Mouse (Mus musculus): ENCODE results near the gene Fyn.

Fyn gene

GRCm38 (mm10) chr10:39368572-39369135, at the start of gene Fyn:
Fyn (plus strand) TSS chr10:39368855.
- DNase-seq (ENCODE audit: low spot score in 2 of 2) = no peak

GRCm38 (mm10) chr10:39320798-39321622, 47.6 kb upstream of the Fyn start:
- no peak for DNase-seq (ENCODE audit: low spot score in 2 of 2)

GRCm38 (mm10) chr10:39321623-39321985, 47.1 kb upstream of the Fyn start:
- DNase-seq (ENCODE audit: low spot score in 2 of 2) = no peak

GRCm38 (mm10) chr10:39322143-39322542, 46.5 kb upstream of the Fyn start:
- no peak for DNase-seq (ENCODE audit: low spot score in 2 of 2)

- no peak for DNase-seq (ENCODE audit: low spot score in 2 of 2)
Observed at GRCm38 (mm10) chr10:39324291-39324690, 44.4 kb upstream of the Fyn start.

GRCm38 (mm10) chr10:39328661-39329060, 40.0 kb upstream of the Fyn start:
- DNase-seq (ENCODE audit: low spot score in 2 of 2) = no peak

- DNase-seq (ENCODE audit: low spot score in 2 of 2) = no peak
Observed at GRCm38 (mm10) chr10:39334320-39334719, 34.3 kb upstream of the Fyn start.

GRCm38 (mm10) chr10:39335880-39336279, 32.8 kb upstream of the Fyn start:
- no peak for DNase-seq (ENCODE audit: low spot score in 2 of 2)

GRCm38 (mm10) chr10:39339189-39339968, 29.3 kb upstream of the Fyn start:
- DNase-seq (ENCODE audit: low spot score in 2 of 2) = peak in 1 of 2 experiments; percentile 12

GRCm38 (mm10) chr10:39339969-39340236, 28.8 kb upstream of the Fyn start:
- DNase-seq (ENCODE audit: low spot score in 2 of 2) = no peak

- no peak for DNase-seq (ENCODE audit: low spot score in 2 of 2)
Observed at GRCm38 (mm10) chr10:39343551-39343950, 25.1 kb upstream of the Fyn start.

- no peak for DNase-seq (ENCODE audit: low spot score in 2 of 2)
Observed at GRCm38 (mm10) chr10:39345921-39346320, 22.7 kb upstream of the Fyn start.

- DNase-seq (ENCODE audit: low spot score in 2 of 2) = no peak
Observed at GRCm38 (mm10) chr10:39349781-39350364, 18.8 kb upstream of the Fyn start.

- no peak for DNase-seq (ENCODE audit: low spot score in 2 of 2)
Observed at GRCm38 (mm10) chr10:39364196-39364595, 4.5 kb upstream of the Fyn start.

- peak; percentile 75 to 90 for DNase-seq (ENCODE audit: low spot score in 2 of 2)
Observed at GRCm38 (mm10) chr10:39369502-39369931, 862 bp downstream of the Fyn start.

GRCm38 (mm10) chr10:39369977-39370785, 1.5 kb downstream of the Fyn start:
- DNase-seq (ENCODE audit: low spot score in 2 of 2) = peak; percentile 33 to 34

- DNase-seq (ENCODE audit: low spot score in 2 of 2) = peak in 1 of 2 experiments; percentile 10
Observed at GRCm38 (mm10) chr10:39370786-39371221, 2.1 kb downstream of the Fyn start.

GRCm38 (mm10) chr10:39371467-39371866, 2.8 kb downstream of the Fyn start:
- no peak for DNase-seq (ENCODE audit: low spot score in 2 of 2)

GRCm38 (mm10) chr10:39371991-39372390, 3.3 kb downstream of the Fyn start:
- no peak for DNase-seq (ENCODE audit: low spot score in 2 of 2)

GRCm38 (mm10) chr10:39376676-39377075, 8.0 kb downstream of the Fyn start:
- no peak for DNase-seq (ENCODE audit: low spot score in 2 of 2)

GRCm38 (mm10) chr10:39377219-39377618, 8.6 kb downstream of the Fyn start:
- DNase-seq (ENCODE audit: low spot score in 2 of 2) = no peak
